Mouse (Mus musculus): ENCODE measurements around the gene Myocd.
A peak's percentile ranks its signal among the peaks of the same experiment; 100 is the strongest.

Myocd gene

GRCm38 (mm10) chr11:65269851-65270473, at the start of gene Myocd:
Gene Myocd (minus strand): TSS chr11:65269989.
- DNase-seq (ENCODE audit: low spot score), result peak; percentile 40

GRCm38 (mm10) chr11:65303824-65304223, 34.0 kb upstream of the Myocd start:
- no peak for DNase-seq (ENCODE audit: low spot score)

GRCm38 (mm10) chr11:65294128-65294833, 24.5 kb upstream of the Myocd start:
- no peak for DNase-seq (ENCODE audit: low spot score)

DNA sequence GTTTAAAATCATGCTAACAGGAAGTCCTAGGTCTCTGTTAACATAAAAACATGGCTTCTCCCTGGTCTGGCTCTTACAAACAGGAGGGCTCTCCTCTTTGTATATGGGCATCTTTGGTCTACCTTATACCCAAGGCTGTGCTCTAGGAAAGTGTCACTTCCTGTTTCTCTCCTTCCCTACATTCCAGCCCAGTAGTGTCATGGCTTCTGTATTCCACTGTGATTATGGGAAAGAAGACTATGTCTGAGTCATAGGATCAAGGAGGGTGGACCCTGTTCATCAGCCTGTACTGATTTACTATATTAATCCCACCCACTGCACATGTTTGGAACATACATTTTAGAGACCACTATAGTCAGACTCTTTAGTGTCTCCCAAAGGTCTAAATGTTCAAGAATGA, 23.2 kb upstream of the Myocd start:
- no peak for DNase-seq (ENCODE audit: low spot score)

- no peak for DNase-seq (ENCODE audit: low spot score)
These were observed 17.9 kb upstream of the Myocd start for GRCm38 (mm10) chr11:65287706-65288105.

- DNase-seq (ENCODE audit: low spot score), result no peak
These were observed 16.4 kb upstream of the Myocd start for GRCm38 (mm10) chr11:65286211-65286610.

DNA sequence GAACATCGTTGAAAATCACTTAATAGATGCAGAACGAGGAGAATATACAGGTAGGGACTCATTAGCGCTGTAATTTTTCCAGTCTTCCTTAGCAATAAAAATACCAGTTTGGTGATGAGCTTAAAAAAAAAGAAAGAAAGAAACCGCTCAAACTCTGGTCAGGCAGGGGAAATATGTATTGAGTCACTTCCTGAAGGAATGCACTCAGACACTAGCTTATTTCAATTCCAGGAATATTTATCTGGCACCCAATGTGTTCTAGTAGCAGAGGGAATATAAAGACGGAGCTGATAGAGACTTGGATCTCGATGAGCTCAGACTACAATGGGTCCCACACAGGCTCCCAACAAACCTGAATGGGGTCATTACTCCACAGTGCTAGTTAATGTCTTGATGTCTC, 5.7 kb upstream of the Myocd start:
- DNase-seq (ENCODE audit: low spot score), result no peak

DNA sequence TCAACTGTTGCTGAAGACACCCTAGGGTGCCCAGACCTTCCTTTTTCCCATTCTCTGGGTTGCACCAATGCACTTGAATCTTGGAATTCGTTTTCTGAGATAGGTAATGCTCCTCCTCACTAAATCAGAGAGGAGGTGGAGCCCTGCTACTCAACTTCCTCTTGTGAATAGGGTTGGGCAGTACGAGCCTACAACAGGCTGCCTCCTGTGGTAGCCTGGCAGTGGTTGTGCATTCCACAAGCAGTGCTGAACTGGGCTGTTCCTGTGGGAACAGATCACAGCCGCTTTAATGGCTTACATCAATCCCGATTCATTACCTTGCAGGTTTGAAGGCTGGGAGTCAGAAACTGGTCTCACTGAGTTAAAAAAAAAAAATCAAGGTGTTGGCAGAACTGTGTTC, 1.2 kb upstream of the Myocd start:
- no peak for DNase-seq (ENCODE audit: low spot score)

GRCm38 (mm10) chr11:65268310-65268709, 1.5 kb downstream of the Myocd start:
- DNase-seq (ENCODE audit: low spot score), result no peak

- peak; percentile 31 for DNase-seq (ENCODE audit: low spot score)
These were observed 6.3 kb downstream of the Myocd start for GRCm38 (mm10) chr11:65263466-65263865.

GRCm38 (mm10) chr11:65258997-65259396, 10.8 kb downstream of the Myocd start:
- DNase-seq (ENCODE audit: low spot score), result no peak

DNA sequence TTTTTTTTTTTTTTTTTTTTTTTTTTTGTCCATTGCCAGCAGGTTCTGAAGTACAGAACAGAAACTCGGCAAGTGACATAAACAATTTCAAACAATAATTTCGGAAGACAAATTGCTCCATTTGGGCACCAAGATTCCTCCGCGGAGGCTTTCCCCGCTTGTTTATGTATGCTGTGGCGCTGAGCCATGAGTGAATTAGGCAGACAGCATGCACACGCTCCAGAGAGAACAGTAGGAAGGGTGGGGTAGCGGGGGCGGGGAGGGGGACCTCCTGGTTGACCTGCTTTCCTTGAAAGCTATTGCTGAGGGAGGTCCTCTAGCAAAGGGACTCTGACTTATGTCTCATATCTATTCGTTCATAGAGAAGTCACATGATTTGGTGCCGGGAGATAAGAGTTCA, 13.6 kb downstream of the Myocd start:
- no peak for DNase-seq (ENCODE audit: low spot score)

DNA sequence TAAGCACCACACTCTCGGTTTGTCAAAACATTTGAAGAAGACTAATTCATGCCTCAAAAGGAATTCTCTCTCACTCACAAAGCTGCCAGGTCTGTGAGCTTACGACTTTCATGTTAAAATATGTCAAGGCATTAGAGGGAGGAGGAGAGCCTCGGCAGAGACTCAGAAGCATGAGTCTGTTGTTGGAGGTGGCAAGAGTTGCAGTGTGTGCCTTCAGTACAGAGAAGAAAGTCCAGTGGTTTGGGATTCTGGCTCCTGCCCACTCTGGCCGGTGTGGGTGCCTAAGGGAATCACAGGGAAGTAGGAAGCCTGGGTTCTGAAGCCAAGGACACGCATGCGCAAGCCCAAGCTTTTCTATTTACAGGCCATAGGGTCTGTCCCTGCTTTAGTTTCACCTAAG, 14.2 kb downstream of the Myocd start:
- no peak for DNase-seq (ENCODE audit: low spot score)

DNA sequence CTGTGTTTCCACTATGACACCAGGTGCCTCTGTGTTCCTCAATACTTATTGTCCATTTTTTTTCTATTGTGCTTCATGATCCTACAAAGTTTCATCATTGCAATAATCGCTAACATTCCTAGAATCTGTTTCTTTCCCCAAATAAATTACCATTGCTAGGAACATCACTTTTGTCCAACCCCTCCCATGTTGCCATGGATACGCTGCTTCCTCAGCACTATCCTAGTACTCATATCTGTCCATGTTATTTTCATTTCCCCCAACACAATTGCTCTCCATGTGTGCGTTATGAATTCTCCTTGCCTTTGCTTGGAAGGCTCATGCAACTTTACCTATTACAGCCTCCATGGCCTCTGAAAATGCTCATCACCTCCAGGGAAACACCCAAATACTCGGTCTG, 19.4 kb downstream of the Myocd start:
- DNase-seq (ENCODE audit: low spot score), result no peak

- no peak for DNase-seq (ENCODE audit: low spot score)
These were observed 23.3 kb downstream of the Myocd start for GRCm38 (mm10) chr11:65246301-65247054.

- DNase-seq (ENCODE audit: low spot score), result no peak
These were observed 26.2 kb downstream of the Myocd start for GRCm38 (mm10) chr11:65243593-65243992.

GRCm38 (mm10) chr11:65240521-65240920, 29.3 kb downstream of the Myocd start:
- no peak for DNase-seq (ENCODE audit: low spot score)

DNA sequence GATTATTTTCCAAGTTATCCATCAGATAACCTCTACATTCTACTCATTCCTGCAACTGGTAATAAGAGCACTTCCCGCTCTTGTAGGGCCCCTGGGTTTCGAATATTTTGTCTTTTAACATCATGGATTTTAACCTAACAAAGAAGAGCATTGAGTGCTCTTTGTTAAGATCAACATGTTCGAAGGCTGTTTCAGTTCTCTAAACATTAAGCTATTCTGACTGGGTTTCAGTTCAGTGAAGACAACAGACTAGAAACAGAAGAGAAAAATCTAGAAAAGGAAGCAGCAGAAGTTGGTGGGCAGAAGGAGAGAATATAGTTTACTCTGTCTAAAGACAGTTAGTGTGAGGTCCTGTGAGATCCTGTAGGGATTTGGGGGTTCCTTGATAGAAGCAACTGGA, 31.9 kb downstream of the Myocd start:
- DNase-seq (ENCODE audit: low spot score), result no peak

DNA sequence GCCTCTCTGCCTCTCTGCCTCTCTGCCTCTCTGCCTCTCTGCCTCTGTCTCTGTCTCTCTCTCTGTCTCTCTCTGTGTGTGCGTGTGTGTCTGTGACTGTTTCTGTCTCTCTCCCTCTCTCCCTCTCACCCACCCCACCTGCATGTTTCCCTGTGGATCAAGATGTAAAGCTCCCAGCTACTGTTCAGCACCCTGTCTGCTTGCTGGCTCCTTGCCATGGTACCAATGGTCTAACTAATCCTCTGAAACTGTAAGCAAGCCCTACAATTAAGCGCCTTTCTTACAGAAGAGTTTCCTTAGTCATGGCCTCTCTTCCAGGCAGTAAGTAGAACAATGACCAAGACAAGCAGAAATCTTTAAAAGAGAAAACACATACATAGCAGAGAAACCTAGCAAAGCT, 32.9 kb downstream of the Myocd start:
- DNase-seq (ENCODE audit: low spot score), result no peak

- no peak for DNase-seq (ENCODE audit: low spot score)
These were observed 34.4 kb downstream of the Myocd start for GRCm38 (mm10) chr11:65235374-65235773.

DNA sequence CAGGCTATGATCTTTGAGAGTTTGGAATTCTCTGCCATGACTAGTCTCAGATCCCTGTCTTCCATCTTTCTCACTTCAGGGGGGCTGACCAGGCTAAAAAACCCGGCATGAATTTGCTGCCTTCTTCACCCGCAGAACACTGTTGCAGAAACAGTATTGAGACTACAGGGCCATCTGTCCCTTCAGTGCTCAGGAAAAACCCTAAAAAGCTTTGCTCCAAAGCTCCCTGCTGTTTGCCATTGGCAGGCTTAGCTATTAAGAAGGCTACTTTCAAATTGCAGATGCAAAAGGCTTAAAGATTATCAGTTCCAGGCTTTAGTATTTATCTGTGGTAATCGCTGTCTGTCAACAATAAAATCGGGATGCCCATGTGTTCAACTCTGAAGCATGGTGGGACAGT, 38.0 kb downstream of the Myocd start:
- no peak for DNase-seq (ENCODE audit: low spot score)

GRCm38 (mm10) chr11:65226766-65227165, 43.0 kb downstream of the Myocd start:
- no peak for DNase-seq (ENCODE audit: low spot score)

DNA sequence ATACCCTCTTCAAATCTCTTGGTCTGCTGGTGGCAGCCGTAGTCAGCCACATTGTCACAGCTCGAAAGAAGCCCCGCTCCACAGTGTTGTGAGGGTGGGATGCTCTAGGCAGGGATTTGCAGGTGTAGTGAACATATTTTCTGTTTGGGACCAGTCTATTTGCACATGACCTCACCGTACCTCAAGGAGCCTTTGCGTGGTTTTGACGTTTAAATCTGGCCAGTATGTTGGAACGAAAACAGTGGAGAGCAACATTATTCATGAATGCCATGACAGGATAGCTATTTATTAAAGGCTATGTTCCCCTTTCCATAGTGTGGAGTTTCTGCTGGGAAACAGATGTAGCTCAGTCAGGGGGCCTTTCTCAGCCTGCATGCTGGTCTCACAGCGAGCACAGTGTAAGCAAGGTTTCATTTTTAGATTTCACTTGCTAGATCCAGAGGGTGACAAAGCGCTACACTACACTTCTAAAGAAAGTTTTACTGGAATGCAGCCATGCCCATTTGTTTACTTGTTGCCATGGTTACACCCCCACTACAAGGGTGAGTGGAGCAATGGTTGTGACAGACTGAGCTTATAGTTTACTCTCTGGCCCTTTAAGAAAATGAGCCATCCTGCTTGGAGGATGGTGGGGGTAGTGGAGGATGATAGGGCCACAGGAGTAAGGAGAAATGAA, 54.7 kb downstream of the Myocd start:
- DNase-seq (ENCODE audit: low spot score), result no peak
